ENCODE assay signal across 8 mouse cellular contexts in the genomic region with DNA sequence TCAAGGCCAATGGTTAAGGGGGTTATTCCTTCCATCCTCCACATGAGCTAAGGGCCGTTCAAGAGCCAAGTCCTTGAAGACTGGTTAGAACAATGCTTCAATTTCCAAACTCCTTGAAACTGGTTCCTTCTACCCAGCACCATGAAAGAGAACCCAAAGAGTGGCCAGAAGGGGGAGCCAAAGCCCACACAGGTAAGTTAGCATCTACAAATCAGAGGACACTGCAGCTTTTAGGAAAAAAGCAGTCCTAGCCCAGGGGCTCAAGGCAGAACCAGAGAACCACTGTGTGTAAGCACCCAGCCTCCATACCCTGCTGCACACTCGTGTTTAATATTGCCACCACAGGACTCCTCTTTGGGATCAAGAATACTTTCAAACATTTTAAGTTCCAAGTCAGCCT. TPM values are rescaled to one million over a fixed set of nuclear protein-coding genes. Genes with fewer than 3 reads are reported as not detected.
A peak's percentile ranks its signal among the peaks of the same experiment; 100 is the strongest.
DNase-seq lines count a peak whose midpoint lies in the region; ATAC-seq and TF ChIP-seq lines count a peak whose summit lies in the region.

No protein-coding gene starts in this region.

- H3K4me1 ChIP-seq in lung, embryonic 16.5 days (replicated peaks; ENCODE audit: control insufficient read depth, insufficient read depth, low read length), result no peaks in the 10 kb centered on the region

- DNase-seq in adrenal gland, adult (ENCODE audit: inconsistent age in 2 of 2, low spot score in 1 of 2), result peak; percentile 69 to 90
- no peak for DNase-seq in adrenal gland, adult 8-10 months
- peak; percentile 41 for DNase-seq in MEL-GATA-1-ER (ENCODE audit: extremely low read depth, low read depth)
- DNase-seq in cerebellum, adult 9-11 months, result peak; percentile 79
- DNase-seq in gastrocnemius, adult 2 months, result peak; percentile 69
- peak; percentile 45 for DNase-seq in large intestine, adult 2 months (ENCODE audit: low read depth, low spot score)
- peak; percentile 63 for DNase-seq in right cerebral cortex, postnatal 14 days

- intact Hi-C loops in gastrocnemius, adult 2 months (cut with DNase I), result loop anchor here (1.0 to 5.0 kb wide), 2 partner anchors 72 to 265 kb away; no protein-coding TSS in a partner anchor

- WGBS in large intestine, adult 2 months, result 41% methylated on average over 2 of the region's 2 CpGs
- 33% methylated on average over 2 of the region's 2 CpGs for WGBS in lung, embryonic 16.5 days

- no peak overlapping the region for H3K4me3 ChIP-seq in gastrocnemius, adult 2 months
- no peak overlapping the region for H3K4me3 ChIP-seq in lung, embryonic 16.5 days (ENCODE audit: low read length)

- H3K9ac ChIP-seq in lung, embryonic 16.5 days (ENCODE audit: low read length), result no peak overlapping the region

- no peaks in the 10 kb centered on the region for H3K27me3 ChIP-seq in lung, embryonic 16.5 days (ENCODE audit: control insufficient read depth, insufficient read depth, low read depth, low read length)

- no peak overlapping the region for H3K4me2 ChIP-seq in lung, embryonic 16.5 days (ENCODE audit: low read depth, low read length)

- H3K9me3 ChIP-seq in lung, embryonic 16.5 days (ENCODE audit: control insufficient read depth, low read length), result no peaks in the 10 kb centered on the region

- peak; percentile 85 for TF ChIP-seq CTCF in gastrocnemius, adult 2 months (IDR thresholded peaks at IDR 0.05)

- no peak overlapping the region for H3K27ac ChIP-seq in gastrocnemius, adult 2 months
- no peak overlapping the region for H3K27ac ChIP-seq in lung, embryonic 16.5 days (ENCODE audit: low read length)

- H3K36me3 ChIP-seq in lung, embryonic 16.5 days (ENCODE audit: control insufficient read depth, insufficient read depth, low read length), result no peaks in the 10 kb centered on the region

- ATAC-seq in lung, embryonic 16.5 days (ENCODE audit: low read depth), result peak; percentile 31; the same call in 1 of the 2 replicates

RNA-seq across cellular contexts. Expression of a gene that starts 11.2 kb away (rescaled TPM):
- 10 to 100 TPM; 14.1 to 64.0 (median 26.2) TPM for total RNA-seq in adrenal gland, adult 8-10 months (2022)
- 1 to 10 TPM in 1 of 2 experiments, under 1 TPM in 1; 0.46 to 1.1 TPM for total RNA-seq in gastrocnemius, adult 2 months (2021)
- polyA plus RNA-seq in large intestine, adult 2 months (2012; rRNA removed), result 48.6 and 61.4 TPM in 2 replicates
- 4.7 and 5.1 TPM in 2 replicates for polyA plus RNA-seq in lung, embryonic 16.5 days (2015; fragmentation: Nextera tagmentation; extraction: Ambion mirVana)

RNA-seq across cellular contexts. Expression of a gene that starts 45.6 kb away (rescaled TPM):
- total RNA-seq in adrenal gland, adult 8-10 months (2022), result 10 to 100 TPM; 13.1 to 23.8 (median 20.7) TPM
- total RNA-seq in gastrocnemius, adult 2 months (2021), result 1 to 10 TPM in 1 of 2 experiments, under 1 TPM in 1; 0.71 to 1.1 TPM
- 5.5 and 6.7 TPM in 2 replicates for polyA plus RNA-seq in large intestine, adult 2 months (2012; rRNA removed)
- polyA plus RNA-seq in lung, embryonic 16.5 days (2015; fragmentation: Nextera tagmentation; extraction: Ambion mirVana), result 6.1 and 8.2 TPM in 2 replicates

Comparison
In these comparisons a context has a peak if more than half of its experiments do, and no peak if none do; other contexts are left out.
1. RNA of a gene that starts 11.2 kb away (total RNA-seq): 14.1 to 64.0 TPM in adrenal gland, adult 8-10 months; 0.46 to 1.1 TPM in gastrocnemius, adult 2 months; every median in the first group is over 4 times any median in the second.
2. RNA of a gene that starts 45.6 kb away (total RNA-seq): 13.1 to 23.8 TPM in adrenal gland, adult 8-10 months; 0.71 to 1.1 TPM in gastrocnemius, adult 2 months; every median in the first group is over 4 times any median in the second.